Mouse (Mus musculus) midbrain, embryonic 13.5 days (tissue): ENCODE measurements around the gene Camk1d. TPM values are rescaled to one million over a fixed set of nuclear protein-coding genes. Genes with fewer than 3 reads are reported as not detected.

Source experiments
- ATAC-seq: fragments of 200-750 bp; cut with Nextera tagmentation; 2 replicates; pipeline ENCODE4 v1.8.0; 2017; ENCODE audit warnings: mild to moderate bottlenecking, moderate TSS enrichment, moderate library complexity
- H3K27ac ChIP-seq: fragments of 300-500 bp; sonication (generic); 2 replicates; pipeline ENCODE4 v1.5.1; 2015; ENCODE audit warnings: inconsistent platforms, mild to moderate bottlenecking, moderate library complexity
- H3K27me3 ChIP-seq: fragments of 300-500 bp; sonication (generic); 2 replicates; pipeline ENCODE4 v1.6.1; 2015; ENCODE audit warnings: mild to moderate bottlenecking, inconsistent platforms
- H3K36me3 ChIP-seq: fragments of 300-500 bp; sonication (generic); 2 replicates; pipeline ENCODE4 v1.6.1; 2015; ENCODE audit warnings: mild to moderate bottlenecking, inconsistent platforms
- H3K4me1 ChIP-seq: fragments of 300-500 bp; sonication (generic); replicated peaks from 2 replicates; pipeline ENCODE4 v1.6.1; 2015; ENCODE audit warnings: inconsistent platforms
- H3K4me2 ChIP-seq: fragments of 300-500 bp; sonication (generic); replicated peaks from 2 replicates; pipeline ENCODE4 v1.6.1; 2015; ENCODE audit warnings: moderate library complexity, mild to moderate bottlenecking, inconsistent platforms
- H3K4me3 ChIP-seq: fragments of 300-500 bp; sonication (generic); replicated peaks from 2 replicates; pipeline ENCODE4 v1.5.1; 2015; ENCODE audit warnings: mild to moderate bottlenecking, inconsistent platforms
- H3K9ac ChIP-seq: fragments of 300-500 bp; sonication (generic); replicated peaks from 2 replicates; pipeline ENCODE4 v1.6.1; 2015; ENCODE audit warnings: mild to moderate bottlenecking, inconsistent platforms
- H3K9me3 ChIP-seq: fragments of 300-500 bp; sonication (generic); 2 replicates; pipeline ENCODE4 v1.6.1; 2016; ENCODE audit warnings: mild to moderate bottlenecking, inconsistent platforms
- WGBS: fragments of 180-500 bp; shearing (Covaris S2); methylation state at CpG from one replicate; pipeline ENCODE4 v1.1.7; 2015; 5-methylcytosine and 5-hydroxymethylcytosine counted together
- polyA plus RNA-seq: library from polyadenylated mRNA; unstranded; fragments of >200 nt; fragmentation: Nextera tagmentation; extraction: Ambion mirVana; gene quantifications from 2 replicates; pipeline ENCODE4 v1.2.1, GENCODE M21; 2015

The Camk1d gene
- polyA plus RNA-seq, 1 experiment from 2014 or later: 3.9 TPM

GRCm38 (mm10) chr2:5478709-5479108 is 235.6 kb downstream of the Camk1d start:
- no peak overlapping the region for H3K27ac ChIP-seq
- no peak overlapping the region for H3K4me3 ChIP-seq
- no peaks in the 10 kb centered on the region for H3K36me3 ChIP-seq
- ATAC-seq: no peak
- H3K9me3 ChIP-seq: no peaks in the 10 kb centered on the region
- WGBS: 95% methylated on average over 5 of the region's 5 CpGs
- H3K4me1 ChIP-seq: no peaks in the 10 kb centered on the region
- H3K4me2 ChIP-seq: no peak overlapping the region
- H3K9ac ChIP-seq: no peak overlapping the region
- no peaks in the 10 kb centered on the region for H3K27me3 ChIP-seq

GRCm38 (mm10) chr2:5478256-5478655 is 236.1 kb downstream of the Camk1d start:
- H3K4me1 ChIP-seq: no peaks in the 10 kb centered on the region
- no peaks in the 10 kb centered on the region for H3K36me3 ChIP-seq
- ATAC-seq: no peak
- WGBS: 92% methylated on average over 4 of the region's 4 CpGs
- no peaks in the 10 kb centered on the region for H3K9me3 ChIP-seq
- H3K27me3 ChIP-seq: no peaks in the 10 kb centered on the region
- H3K4me3 ChIP-seq: no peak overlapping the region
- no peak overlapping the region for H3K27ac ChIP-seq
- no peak overlapping the region for H3K9ac ChIP-seq
- H3K4me2 ChIP-seq: no peak overlapping the region

- 82% methylated on average over 1 of the region's 1 CpGs for WGBS
- Histone ChIP-seq H3K27me3 (no peaks in the 10 kb centered on the region), H3K4me1 (no peaks in the 10 kb centered on the region; the same call in 1 of the 2 replicates), H3K4me3 (no peak overlapping the region), H3K9ac (no peak overlapping the region), H3K9me3 (no peaks in the 10 kb centered on the region), H3K27ac (no peak overlapping the region), H3K4me2 (no peak overlapping the region), H3K36me3 (no peaks in the 10 kb centered on the region)
- no peak for ATAC-seq
These were observed 236.8 kb downstream of the Camk1d start for GRCm38 (mm10) chr2:5477525-5477924.

GRCm38 (mm10) chr2:5469366-5469941 is 244.9 kb downstream of the Camk1d start:
- no peak for ATAC-seq
- 58% methylated on average over 4 of the region's 4 CpGs for WGBS
- Histone ChIP-seq H3K4me2 (no peak overlapping the region), H3K9ac (no peak overlapping the region), H3K27ac (no peak overlapping the region), H3K9me3 (no peaks in the 10 kb centered on the region), H3K27me3 (no peaks in the 10 kb centered on the region), H3K36me3 (no peaks in the 10 kb centered on the region), H3K4me3 (no peak overlapping the region), H3K4me1 (peaks cover 16% of the 10 kb centered on the region)

GRCm38 (mm10) chr2:5467537-5467936 is 246.8 kb downstream of the Camk1d start:
- Histone ChIP-seq H3K9me3 (no peaks in the 10 kb centered on the region), H3K27me3 (no peaks in the 10 kb centered on the region), H3K27ac (no peak overlapping the region), H3K4me3 (no peak overlapping the region), H3K36me3 (no peaks in the 10 kb centered on the region), H3K4me1 (peaks cover 16% of the 10 kb centered on the region), H3K4me2 (no peak overlapping the region), H3K9ac (no peak overlapping the region)
- WGBS: 63% methylated on average over 2 of the region's 2 CpGs
- no peak for ATAC-seq

GRCm38 (mm10) chr2:5458671-5459235 is 255.6 kb downstream of the Camk1d start:
- Histone ChIP-seq H3K27me3 (no peaks in the 10 kb centered on the region), H3K36me3 (no peaks in the 10 kb centered on the region), H3K9ac (no peak overlapping the region), H3K4me3 (no peak overlapping the region), H3K27ac (no peak overlapping the region), H3K4me2 (no peak overlapping the region), H3K4me1 (no peaks in the 10 kb centered on the region), H3K9me3 (no peaks in the 10 kb centered on the region)
- WGBS: 83% methylated on average over 16 of the region's 16 CpGs
- no peak for ATAC-seq

DNA sequence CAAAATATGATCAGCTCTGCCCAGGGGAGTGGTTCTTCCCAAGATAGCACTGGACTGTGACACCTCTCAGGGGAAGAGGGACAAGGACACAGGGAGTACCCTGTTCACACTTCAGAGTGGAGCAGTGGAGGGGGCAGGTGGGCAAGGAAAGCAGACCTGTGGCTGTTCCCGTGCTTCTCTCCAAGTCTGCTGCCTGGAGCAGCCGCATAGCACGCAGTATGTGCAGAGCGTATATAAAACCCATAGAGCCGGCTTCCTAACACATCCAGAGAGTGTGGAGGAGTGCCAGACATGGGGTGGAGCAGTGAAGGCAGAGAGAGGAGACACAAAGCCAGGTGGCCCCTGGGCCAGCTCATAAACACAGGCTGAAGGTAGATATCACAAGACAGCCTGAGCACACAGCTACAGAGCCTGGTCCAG is 256.2 kb downstream of the Camk1d start:
- no peak overlapping the region for H3K4me2 ChIP-seq
- no peaks in the 10 kb centered on the region for H3K4me1 ChIP-seq
- H3K9me3 ChIP-seq: no peaks in the 10 kb centered on the region
- H3K9ac ChIP-seq: no peak overlapping the region
- no peak overlapping the region for H3K4me3 ChIP-seq
- no peaks in the 10 kb centered on the region for H3K27me3 ChIP-seq
- no peak overlapping the region for H3K27ac ChIP-seq
- WGBS: 93% methylated on average over 5 of the region's 5 CpGs
- 0 out of 2 replicates have a peak, but pooled peaks have one; percentile 17 for ATAC-seq
- H3K36me3 ChIP-seq: no peaks in the 10 kb centered on the region

- H3K9me3 ChIP-seq: no peaks in the 10 kb centered on the region
- no peak for ATAC-seq
- no peaks in the 10 kb centered on the region for H3K4me1 ChIP-seq
- no peaks in the 10 kb centered on the region for H3K27me3 ChIP-seq
- no peak overlapping the region for H3K4me2 ChIP-seq
- no peak overlapping the region for H3K4me3 ChIP-seq
- H3K27ac ChIP-seq: no peak overlapping the region
- 86% methylated on average over 2 of the region's 2 CpGs for WGBS
- H3K9ac ChIP-seq: no peak overlapping the region
- H3K36me3 ChIP-seq: no peaks in the 10 kb centered on the region
These were observed 258.2 kb downstream of the Camk1d start for GRCm38 (mm10) chr2:5456108-5456507.

GRCm38 (mm10) chr2:5454830-5455229 is 259.5 kb downstream of the Camk1d start:
- H3K27me3 ChIP-seq: no peaks in the 10 kb centered on the region
- no peak overlapping the region for H3K4me2 ChIP-seq
- no peak overlapping the region for H3K4me3 ChIP-seq
- H3K9me3 ChIP-seq: no peaks in the 10 kb centered on the region
- no peaks in the 10 kb centered on the region for H3K36me3 ChIP-seq
- no peak for ATAC-seq
- no peak overlapping the region for H3K27ac ChIP-seq
- H3K9ac ChIP-seq: no peak overlapping the region
- no peaks in the 10 kb centered on the region for H3K4me1 ChIP-seq
- 80% methylated on average over 9 of the region's 9 CpGs for WGBS

DNA sequence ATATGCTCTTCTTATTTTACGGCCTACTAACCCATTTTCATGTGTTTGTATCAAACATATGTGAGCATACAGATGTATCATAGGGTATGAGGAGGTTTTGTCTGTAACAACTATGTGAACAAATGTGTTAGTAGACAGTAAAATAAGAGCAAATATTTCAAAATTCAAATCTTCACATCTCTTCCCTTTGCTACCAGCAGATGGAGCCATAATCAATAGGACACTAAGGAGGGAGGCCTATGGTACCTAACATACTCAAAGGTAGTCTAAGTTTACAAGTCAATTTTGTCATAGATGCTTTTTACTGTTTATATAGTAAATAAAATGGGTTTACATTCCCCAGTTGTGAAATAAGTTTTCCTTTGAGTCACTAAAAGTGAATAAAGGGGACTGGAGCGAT is 262.7 kb downstream of the Camk1d start:
- Histone ChIP-seq H3K36me3 (no peaks in the 10 kb centered on the region), H3K9me3 (no peaks in the 10 kb centered on the region), H3K27me3 (no peaks in the 10 kb centered on the region), H3K4me1 (no peaks in the 10 kb centered on the region), H3K9ac (no peak overlapping the region), H3K27ac (no peak overlapping the region), H3K4me3 (no peak overlapping the region), H3K4me2 (no peak overlapping the region)
- WGBS: 94% methylated on average over 2 of the region's 2 CpGs
- ATAC-seq: no peak

DNA sequence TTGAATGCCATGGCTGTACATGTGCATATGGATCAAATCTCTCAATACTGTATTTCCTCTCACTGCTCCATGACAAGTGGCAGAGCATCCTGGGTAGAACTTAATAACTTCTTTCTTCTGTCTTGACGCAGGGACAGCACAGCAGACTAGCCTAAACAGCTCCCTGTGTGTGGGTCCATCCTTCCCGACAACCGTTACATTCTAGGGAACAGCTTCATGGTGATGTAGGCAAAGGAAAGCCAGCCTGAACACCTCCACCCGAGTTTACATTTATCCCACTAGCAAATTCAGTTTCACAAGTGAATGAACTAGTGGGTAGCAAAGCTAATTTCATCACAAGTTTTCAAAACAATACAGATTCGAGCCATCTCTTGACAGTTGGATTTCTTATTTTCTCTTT is 269.0 kb downstream of the Camk1d start:
- Histone ChIP-seq H3K4me2 (no peak overlapping the region), H3K9ac (no peak overlapping the region), H3K9me3 (no peaks in the 10 kb centered on the region), H3K27me3 (no peaks in the 10 kb centered on the region), H3K27ac (no peak overlapping the region), H3K36me3 (no peaks in the 10 kb centered on the region), H3K4me3 (no peak overlapping the region), H3K4me1 (no peaks in the 10 kb centered on the region)
- WGBS: 82% methylated on average over 5 of the region's 5 CpGs
- no peak for ATAC-seq

DNA sequence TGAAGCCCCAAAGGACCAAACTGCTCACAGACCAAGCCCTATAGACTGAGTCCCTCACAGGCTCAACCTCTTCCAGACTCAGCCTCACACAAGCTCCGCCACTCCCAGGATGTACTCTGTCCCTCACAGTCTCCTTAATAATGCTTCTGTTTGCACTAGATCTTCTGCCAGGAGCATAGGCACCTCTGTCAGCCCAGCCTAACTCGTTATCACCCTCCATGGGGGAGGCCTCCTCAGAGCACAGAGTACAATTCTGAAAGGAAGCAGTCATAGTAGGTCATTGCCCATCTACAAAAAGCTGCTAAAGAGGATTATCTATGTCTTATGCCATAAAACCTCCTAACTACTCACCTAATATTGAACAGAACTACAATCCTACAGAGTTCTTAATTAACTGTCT is 276.6 kb downstream of the Camk1d start:
- no peak overlapping the region for H3K27ac ChIP-seq
- no peak overlapping the region for H3K4me2 ChIP-seq
- no peaks in the 10 kb centered on the region for H3K9me3 ChIP-seq
- 51% methylated on average over 2 of the region's 2 CpGs for WGBS
- peak; percentile 34 for ATAC-seq
- H3K36me3 ChIP-seq: no peaks in the 10 kb centered on the region
- no peaks in the 10 kb centered on the region for H3K27me3 ChIP-seq
- no peaks in the 10 kb centered on the region for H3K4me1 ChIP-seq
- H3K4me3 ChIP-seq: no peak overlapping the region
- no peak overlapping the region for H3K9ac ChIP-seq
